Mouse (Mus musculus): ENCODE results near the gene Ptbp1.
"Not testable (repeated sequence)": the region's sequence is repeated elsewhere in the genome, so short reads cannot be mapped to it uniquely, and the experiment has no call there.

Ptbp1 gene

DNA sequence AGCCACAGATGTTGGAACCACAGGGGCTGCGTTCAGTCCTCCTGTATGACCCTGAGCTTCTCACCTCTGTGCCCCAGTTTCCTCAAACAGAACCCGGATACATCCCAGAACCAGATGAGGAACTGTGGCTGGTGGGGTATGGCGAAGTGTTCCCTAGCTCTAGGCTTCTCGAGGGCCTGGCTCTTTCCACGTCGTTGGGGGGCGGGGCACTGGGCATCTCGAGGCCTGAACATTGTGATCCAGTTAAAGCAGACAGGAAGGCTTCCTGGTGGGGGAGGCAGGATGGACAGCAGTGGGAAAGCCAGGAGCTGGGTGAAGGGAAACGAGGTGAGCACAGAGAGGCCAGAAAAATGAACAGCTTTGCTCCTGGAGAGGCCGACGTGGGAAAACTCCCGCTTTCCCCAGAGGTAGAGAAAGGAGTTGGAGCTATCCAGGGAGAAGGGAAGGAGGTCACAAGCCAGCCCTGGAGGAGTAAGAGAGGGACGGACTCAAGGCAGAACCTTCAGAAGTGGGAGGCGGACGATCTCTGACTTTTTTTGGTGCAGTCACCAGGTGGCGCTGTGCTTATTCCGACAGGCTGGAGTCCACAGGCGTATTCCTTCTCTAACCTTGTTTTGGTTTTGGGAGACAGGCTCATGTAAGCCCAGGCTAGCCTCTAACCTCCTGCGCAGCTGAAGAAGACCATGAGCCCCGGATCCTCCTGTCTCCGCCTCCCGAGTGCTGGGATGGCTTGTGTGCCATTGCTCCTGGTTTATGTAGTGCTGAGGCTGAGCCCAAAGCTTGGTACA lies 29.3 kb downstream of the Ptbp1 start:
- no peak for DNase-seq (ENCODE audit: low read depth, low spot score)

- no peak for DNase-seq (ENCODE audit: low read depth, low spot score)
These were observed 30.2 kb downstream of the Ptbp1 start for GRCm38 (mm10) chr10:79884446-79884845.

DNA sequence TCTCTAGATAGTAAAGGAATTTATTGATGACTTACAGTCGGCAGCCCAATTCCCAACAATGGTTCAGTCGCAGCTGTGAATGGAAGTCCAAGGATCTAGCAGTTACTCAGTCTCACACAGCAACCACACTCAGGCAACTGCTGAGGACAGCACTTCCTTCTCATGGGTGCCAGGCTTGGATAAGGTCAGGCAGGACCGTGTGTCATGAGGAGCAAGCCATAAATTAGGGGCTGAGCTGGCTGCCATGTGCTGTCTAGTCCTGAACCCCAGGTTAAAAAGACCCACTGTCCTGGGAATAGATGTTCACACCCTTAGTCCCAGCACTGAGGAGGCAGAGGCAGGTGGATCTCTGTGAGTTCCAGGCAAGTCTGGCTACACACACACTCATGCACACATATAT lies 30.7 kb downstream of the Ptbp1 start:
- DNase-seq (ENCODE audit: low read depth, low spot score), result not testable (repeated sequence)

DNA sequence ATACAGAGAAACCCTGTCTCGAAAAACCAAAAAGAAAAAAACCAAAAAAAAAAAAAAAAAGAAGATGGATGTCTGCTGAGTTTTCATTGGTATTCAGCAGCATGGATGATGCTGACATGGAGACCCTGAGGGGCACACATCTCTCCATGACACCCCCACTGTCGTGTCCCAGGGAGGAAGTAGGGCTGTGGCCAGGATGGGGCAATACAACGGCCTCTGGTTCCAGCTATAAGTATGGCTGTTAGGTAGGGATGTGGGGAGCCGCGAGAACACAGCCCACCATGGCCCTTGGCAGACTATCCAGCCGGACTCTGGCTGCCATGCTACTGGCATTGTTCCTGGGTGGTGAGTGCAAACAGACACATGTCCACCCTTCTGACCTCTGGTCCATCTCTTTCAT lies 31.8 kb downstream of the Ptbp1 start, which contains the start of gene Elane:
Elane (plus strand) TSS at position 194 of the 400 bp plus-strand sequence.
- DNase-seq (ENCODE audit: low read depth, low spot score), result no peak

DNA sequence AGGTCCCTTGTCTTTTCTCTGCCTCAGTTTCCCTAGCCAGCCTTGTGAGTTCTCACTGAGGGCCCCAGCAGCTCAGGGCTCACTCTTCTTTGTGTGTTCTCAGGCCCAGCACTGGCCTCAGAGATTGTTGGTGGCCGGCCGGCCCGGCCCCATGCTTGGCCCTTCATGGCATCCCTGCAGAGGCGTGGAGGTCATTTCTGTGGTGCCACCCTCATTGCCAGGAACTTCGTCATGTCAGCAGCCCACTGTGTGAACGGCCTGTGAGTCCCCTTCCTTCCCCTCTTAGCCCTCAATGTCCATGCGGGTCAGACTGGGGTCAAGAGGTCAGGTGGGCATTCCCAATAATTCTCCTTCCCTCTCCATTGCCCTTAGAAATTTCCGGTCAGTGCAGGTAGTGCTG lies 32.4 kb downstream of the Ptbp1 start:
- no peak for DNase-seq (ENCODE audit: low read depth, low spot score)

GRCm38 (mm10) chr10:79889386-79889785 lies 35.2 kb downstream of the Ptbp1 start:
- DNase-seq (ENCODE audit: low read depth, low spot score), result no peak

DNA sequence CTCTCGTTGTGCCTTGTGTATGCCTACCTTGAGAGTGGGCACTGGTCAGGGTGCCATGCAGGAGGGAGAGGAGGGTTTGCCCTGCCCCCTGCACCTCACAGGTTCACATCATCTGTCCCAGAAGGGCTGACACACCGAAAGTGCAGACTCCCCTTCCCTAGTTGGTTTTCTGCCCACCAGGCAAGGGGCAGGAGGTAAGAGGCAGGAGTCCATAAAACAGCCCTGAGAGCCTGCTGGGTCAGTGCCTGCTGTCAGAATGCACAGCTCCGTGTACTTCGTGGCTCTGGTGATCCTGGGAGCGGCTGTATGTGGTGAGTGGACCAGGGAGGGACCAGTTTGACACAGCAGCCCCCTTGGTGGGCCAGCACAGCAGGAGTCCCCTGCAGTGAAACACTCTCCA lies 36.4 kb downstream of the Ptbp1 start, which contains the start of gene Cfd:
Cfd (plus strand) TSS at position 184 of the 400 bp plus-strand sequence.
- no peak for DNase-seq (ENCODE audit: low read depth, low spot score)

- not testable (repeated sequence) for DNase-seq (ENCODE audit: low read depth, low spot score)
These were observed 38.4 kb downstream of the Ptbp1 start for GRCm38 (mm10) chr10:79892451-79893118.

DNA sequence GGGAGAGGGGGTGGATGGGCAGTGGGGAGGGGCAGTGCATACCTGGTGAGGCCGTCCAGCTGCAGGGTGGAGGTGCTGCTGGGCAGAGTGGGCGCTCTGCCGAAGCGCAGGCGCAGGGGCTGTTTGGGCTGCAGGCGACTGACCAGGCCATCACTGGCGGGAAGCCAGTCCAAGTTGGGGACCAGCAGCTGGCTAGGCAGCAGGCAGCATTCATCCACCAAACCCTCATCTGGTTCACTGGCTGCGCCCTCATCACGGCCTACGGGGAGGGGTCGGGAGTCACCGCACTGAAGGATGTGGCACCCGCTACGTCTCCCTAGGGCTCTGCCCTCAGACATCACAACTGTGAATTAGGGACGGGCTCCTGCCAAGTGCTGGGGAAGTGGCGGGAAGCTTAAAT lies 42.1 kb downstream of the Ptbp1 start:
- no peak for DNase-seq (ENCODE audit: low read depth, low spot score)

DNA sequence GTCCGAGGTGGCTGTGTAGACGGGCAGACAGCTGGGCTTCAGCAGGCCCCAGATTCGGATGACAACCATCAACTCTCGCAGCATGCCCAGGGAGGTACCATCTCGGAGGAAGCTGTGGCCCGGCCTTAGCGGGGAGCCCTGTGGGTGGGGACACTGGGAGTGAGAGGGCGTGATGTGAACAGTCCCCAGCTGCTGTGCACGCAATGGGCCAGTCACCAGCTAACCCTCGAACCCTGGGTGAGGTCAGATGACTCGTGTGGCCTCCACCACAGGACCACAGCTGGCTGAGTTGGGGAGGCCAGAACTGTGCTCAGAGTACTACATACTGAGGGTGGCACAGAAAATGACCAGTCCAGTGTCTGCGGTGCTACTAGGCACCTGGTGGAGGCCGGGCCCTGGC lies 42.6 kb downstream of the Ptbp1 start:
- DNase-seq (ENCODE audit: low read depth, low spot score), result no peak

DNA sequence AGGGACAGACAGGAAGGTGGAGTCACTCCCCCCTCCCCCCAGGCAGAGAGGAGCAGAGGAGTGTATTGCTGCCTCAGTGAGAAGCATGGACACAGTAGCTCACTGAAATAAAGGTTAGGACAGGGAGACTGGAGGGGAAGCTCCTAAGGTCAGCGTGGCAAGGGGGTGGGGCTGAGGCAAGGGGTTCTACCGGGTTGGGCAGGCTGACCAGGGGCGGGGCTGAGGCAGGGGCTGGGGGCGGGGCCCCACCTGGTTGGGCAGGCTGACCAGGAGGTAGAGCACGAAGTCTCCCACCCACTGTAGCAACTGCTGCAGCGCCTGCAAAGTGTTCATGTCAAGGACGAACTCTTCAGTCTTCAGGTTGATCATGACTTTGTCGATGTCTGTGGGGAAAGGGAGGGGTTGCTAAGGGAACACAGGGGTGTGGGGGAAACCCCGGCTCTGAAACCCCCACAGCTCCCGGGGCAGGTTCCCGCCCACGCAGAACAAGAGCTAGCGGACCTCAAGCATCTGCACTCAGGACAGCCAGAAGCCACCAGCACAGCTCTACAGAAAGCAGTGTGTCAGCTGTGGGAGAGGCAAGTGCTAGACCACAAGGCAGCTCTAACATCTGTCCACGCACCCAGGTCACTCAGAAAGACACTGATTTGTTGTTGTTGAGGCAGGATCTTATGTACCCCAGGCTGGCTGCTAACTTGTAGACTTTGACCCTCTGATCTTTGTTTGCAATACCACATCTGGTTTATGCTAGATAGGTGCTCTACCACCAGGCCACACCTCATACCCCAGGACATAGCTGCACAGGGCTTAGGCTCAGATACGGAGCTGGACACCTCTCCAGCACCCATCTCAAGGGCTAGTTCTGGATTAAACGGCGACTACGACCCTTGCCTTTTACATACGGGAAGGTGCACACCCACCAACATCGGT lies 43.4 kb downstream of the Ptbp1 start:
- DNase-seq (ENCODE audit: low read depth, low spot score), result no peak

- DNase-seq (ENCODE audit: low read depth, low spot score), result peak; percentile 87
These were observed 46.8 kb downstream of the Ptbp1 start for GRCm38 (mm10) chr10:79900951-79901410.

- DNase-seq (ENCODE audit: low read depth, low spot score), result no peak
These were observed 52.5 kb downstream of the Ptbp1 start for GRCm38 (mm10) chr10:79906712-79907111.

DNA sequence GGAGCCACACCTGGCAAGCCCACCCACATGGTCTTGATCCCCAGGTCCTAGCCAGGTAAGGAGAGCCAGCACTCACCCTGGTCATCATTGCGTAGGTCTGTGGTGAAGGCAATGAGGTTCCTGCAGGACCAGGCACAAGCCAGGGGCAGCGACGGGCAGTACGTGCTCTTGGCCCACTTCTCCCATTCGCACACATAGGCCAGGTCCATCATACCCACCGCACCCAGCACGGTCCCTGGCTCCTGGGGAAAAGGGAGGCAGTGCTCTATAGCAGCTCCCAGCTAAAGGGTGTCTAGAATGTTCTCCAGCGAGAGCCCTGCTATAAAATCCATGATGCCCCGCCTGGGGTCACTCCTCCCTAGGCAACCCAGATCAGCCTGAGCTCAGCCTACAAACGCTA lies 53.2 kb downstream of the Ptbp1 start:
- DNase-seq (ENCODE audit: low read depth, low spot score), result no peak

- peak; percentile 96 for DNase-seq (ENCODE audit: low read depth, low spot score)
These were observed 54.2 kb downstream of the Ptbp1 start, which contains the start of gene Med16 for GRCm38 (mm10) chr10:79908167-79909091. TSS of gene Med16 (minus strand) at chr10:79908923.

DNA sequence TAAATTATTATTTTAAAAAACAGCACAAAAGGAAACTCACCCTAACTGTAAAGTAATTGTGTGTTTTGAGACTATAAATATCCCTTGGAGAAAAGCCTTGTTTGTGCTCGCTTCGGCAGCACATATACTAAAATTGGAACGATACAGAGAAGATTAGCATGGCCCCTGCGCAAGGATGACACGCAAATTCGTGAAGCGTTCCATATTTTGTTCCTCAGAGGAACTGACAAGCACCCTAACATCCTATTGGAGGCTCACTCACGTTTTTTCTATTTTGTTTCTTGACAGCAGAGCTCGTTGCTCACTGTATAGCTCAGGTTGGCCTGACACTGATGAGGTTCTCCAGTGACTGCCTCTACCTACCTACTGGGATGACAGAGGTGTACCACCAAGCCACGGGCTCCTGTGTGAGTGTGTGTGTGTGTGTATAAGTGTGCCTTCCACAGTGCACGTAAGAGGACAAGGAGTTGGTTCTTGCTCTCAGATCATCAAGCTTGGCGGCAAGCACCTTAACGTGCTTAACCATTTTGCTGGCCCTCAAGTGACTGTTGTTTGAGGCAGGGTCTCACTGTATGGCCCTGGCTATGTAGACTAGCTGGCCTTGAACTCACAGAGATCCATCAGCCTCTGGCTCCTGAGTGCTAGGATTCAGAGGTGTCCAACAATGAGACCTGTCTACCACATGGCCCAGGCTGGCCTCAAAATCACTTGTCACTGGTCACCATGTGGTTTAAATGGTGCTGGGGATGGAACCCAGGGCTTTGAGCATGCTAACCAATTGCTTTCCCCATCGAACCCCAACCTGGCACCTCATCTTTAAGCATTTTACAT lies 55.1 kb downstream of the Ptbp1 start:
- DNase-seq (ENCODE audit: low read depth, low spot score), result peak; percentile 64

DNA sequence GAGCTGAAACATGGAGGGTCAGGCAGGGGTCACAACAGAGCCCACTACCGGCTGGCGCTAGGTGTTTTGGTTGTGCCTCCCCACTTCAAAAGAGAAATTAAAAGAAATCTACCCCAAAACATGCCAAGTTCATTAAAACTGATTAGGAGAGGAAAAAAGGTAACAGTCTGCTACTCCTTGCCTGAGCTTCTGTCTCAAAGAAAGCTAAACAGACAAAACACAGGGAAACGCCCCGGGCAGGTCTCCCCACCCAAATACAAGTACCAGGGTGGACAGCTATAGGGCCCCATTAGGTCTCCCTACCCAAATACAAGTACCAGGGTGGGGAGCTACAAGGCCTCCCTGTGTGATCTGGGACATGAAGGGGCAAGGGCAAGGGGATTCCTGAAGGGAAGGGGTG lies 56.3 kb downstream of the Ptbp1 start, which contains the start of gene Gm26602:
Gm26602 (plus strand) TSS at position 301 of the 400 bp plus-strand sequence.
- DNase-seq (ENCODE audit: low read depth, low spot score), result no peak

DNA sequence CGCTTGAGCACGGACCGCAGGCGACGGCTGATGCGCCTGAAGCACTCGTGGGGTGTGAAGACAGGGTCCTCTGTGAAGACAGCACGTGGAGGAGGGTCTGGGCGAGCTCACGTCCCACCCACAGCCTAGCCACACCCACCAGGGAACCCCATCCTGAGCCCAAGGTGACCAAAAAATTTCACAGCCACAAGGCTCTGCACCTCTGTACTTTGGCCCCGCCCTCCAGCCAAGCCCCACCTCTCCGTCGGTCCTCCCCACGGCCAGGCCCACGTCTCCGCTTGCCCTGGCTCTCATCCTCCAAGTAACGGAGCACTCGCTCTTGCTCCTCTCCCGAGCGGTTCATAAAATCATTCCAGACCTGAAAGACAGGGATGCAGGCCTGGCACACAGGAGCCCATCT lies 58.2 kb downstream of the Ptbp1 start:
- DNase-seq (ENCODE audit: low read depth, low spot score), result no peak
